Mouse (Mus musculus) kidney, embryonic 14.5 days (tissue): Measurements from ENCODE around the gene Gstm6. TPM values are rescaled to one million over a fixed set of nuclear protein-coding genes. Genes with fewer than 3 reads are reported as not detected.
"Not testable (repeated sequence)": the region's sequence is repeated elsewhere in the genome, so short reads cannot be mapped to it uniquely, and the experiment has no call there.

Experiments used
- ATAC-seq: fragments of 200-750 bp; cut with Nextera tagmentation; 2 replicates; pipeline ENCODE4 v1.8.0; 2017; ENCODE audit warnings: moderate number of reproducible peaks, mild to moderate bottlenecking, moderate TSS enrichment, moderate library complexity; ENCODE audit not compliant: low FRiP score, low TSS enrichment
- H3K27ac ChIP-seq: fragments of 300-500 bp; sonication (generic); 2 replicates; pipeline ENCODE4 v1.5.1; 2014; ENCODE audit warnings: low read depth, mild to moderate bottlenecking, low read length, moderate library complexity, mixed read lengths
- H3K27me3 ChIP-seq: fragments of 300-500 bp; sonication (generic); 2 replicates; pipeline ENCODE4 v1.6.1; 2014; ENCODE audit warnings: mild to moderate bottlenecking, low read length; ENCODE audit not compliant: control insufficient read depth, insufficient read depth
- H3K36me3 ChIP-seq: fragments of 300-500 bp; sonication (generic); 2 replicates; pipeline ENCODE4 v1.6.1; 2014; ENCODE audit warnings: low read length, mixed read lengths; ENCODE audit not compliant: control insufficient read depth, insufficient read depth
- H3K4me1 ChIP-seq: fragments of 300-500 bp; sonication (generic); 2 replicates; pipeline ENCODE4 v1.6.1; 2014; ENCODE audit warnings: low read length, mixed read lengths; ENCODE audit not compliant: control insufficient read depth, insufficient read depth
- H3K4me2 ChIP-seq: fragments of 300-500 bp; sonication (generic); replicated peaks from 2 replicates; pipeline ENCODE4 v1.6.1; 2014; ENCODE audit warnings: low read depth, mild to moderate bottlenecking, low read length
- H3K4me3 ChIP-seq: fragments of 300-500 bp; sonication (generic); 2 replicates; pipeline ENCODE4 v1.5.1; 2014; ENCODE audit warnings: mild to moderate bottlenecking, low read length
- H3K9ac ChIP-seq: fragments of 300-500 bp; sonication (generic); 2 replicates; pipeline ENCODE4 v1.6.1; 2014; ENCODE audit warnings: low read depth, mild to moderate bottlenecking, low read length, moderate library complexity
- H3K9me3 ChIP-seq: fragments of 300-500 bp; sonication (generic); 2 replicates; pipeline ENCODE4 v1.6.1; 2016; ENCODE audit warnings: low read length; ENCODE audit not compliant: control insufficient read depth
- WGBS: fragments of 180-500 bp; shearing (Covaris S2); extraction: QIAGEN DNeasy Blood & Tissue Kit; methylation state at CpG from one replicate; pipeline ENCODE4 v1.1.7; 2014; 5-methylcytosine and 5-hydroxymethylcytosine counted together
- polyA plus RNA-seq: library from polyadenylated mRNA; unstranded; fragments of >200 nt; fragmentation: Nextera tagmentation; extraction: Ambion mirVana; gene quantifications from 2 replicates; pipeline ENCODE4 v1.2.1, GENCODE M21; 2014

The Gstm6 gene
- polyA plus RNA-seq, 1 experiment from 2014 or later, result 5.7 TPM

- Histone ChIP-seq H3K27ac (no peak overlapping the region), H3K9ac (no peak overlapping the region), H3K4me2 (no peak overlapping the region), H3K4me1 (peaks cover 5% of the 10 kb centered on the region; the same call in 1 of the 2 replicates), H3K36me3 (no peaks in the 10 kb centered on the region), H3K27me3 (no peaks in the 10 kb centered on the region), H3K4me3 (no peak overlapping the region), H3K9me3 (no peaks in the 10 kb centered on the region)
- ATAC-seq, result peak; percentile 41
- WGBS, result 17% methylated on average over 6 of the region's 6 CpGs
These were observed 9.8 kb upstream of the Gstm6 start for GRCm38 (mm10) chr3:107953328-107953755.

GRCm38 (mm10) chr3:107950531-107950930, 7.0 kb upstream of the Gstm6 start:
- H3K9me3 ChIP-seq, result no peaks in the 10 kb centered on the region
- ATAC-seq, result no peak
- WGBS, result 89% methylated on average over 11 of the region's 11 CpGs
- H3K4me1 ChIP-seq, result peaks cover 5% of the 10 kb centered on the region; the same call in 1 of the 2 replicates
- no peak overlapping the region for H3K4me2 ChIP-seq
- no peak overlapping the region for H3K27ac ChIP-seq
- H3K4me3 ChIP-seq, result no peak overlapping the region
- H3K9ac ChIP-seq, result no peak overlapping the region
- no peaks in the 10 kb centered on the region for H3K36me3 ChIP-seq
- H3K27me3 ChIP-seq, result no peaks in the 10 kb centered on the region

DNA sequence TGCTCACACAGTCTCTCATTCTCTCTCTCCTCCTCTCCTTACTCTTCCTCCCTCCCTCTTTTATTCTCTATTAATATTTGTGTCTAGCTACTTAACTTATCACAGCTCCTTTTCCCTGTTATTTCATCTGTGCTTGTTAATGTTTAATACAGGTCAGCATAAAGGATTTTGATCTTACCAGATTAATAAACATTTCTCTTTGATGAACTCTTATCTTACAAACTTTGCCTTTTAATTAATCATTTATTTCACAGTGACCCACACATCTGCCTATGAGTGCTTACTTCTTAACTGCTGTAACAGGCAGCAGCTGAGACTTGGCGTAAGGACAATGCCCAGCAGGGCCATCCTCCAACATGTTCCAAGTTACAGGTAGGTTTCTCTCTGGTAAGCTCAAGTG, 5.9 kb upstream of the Gstm6 start:
- H3K4me1 ChIP-seq, result not testable (repeated sequence)

DNA sequence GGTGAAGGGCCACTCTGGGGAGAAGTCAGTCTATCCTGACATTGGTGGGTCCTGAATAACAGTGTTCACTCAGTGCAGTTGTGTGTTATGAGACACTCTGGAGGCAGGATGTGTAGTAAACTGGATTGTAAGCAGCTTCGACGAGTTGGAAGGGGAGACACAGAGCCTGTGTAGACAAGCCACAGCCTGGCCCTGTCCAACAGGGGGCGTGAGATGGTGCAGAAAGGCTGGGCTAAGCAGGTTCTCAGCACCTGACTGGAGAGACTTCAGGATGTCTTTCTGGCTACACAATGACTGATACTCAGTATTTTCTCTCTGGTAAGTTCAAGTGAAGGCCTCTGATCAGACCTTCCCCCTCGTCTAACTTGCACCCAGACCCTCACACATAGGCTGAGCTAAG, 2.2 kb upstream of the Gstm6 start:
- WGBS, result 66% methylated on average over 4 of the region's 4 CpGs
- Histone ChIP-seq H3K9ac (no peak overlapping the region), H3K36me3 (no peaks in the 10 kb centered on the region), H3K9me3 (no peaks in the 10 kb centered on the region), H3K4me3 (no peak overlapping the region), H3K27me3 (no peaks in the 10 kb centered on the region), H3K4me1 (peaks cover 7% of the 10 kb centered on the region), H3K4me2 (no peak overlapping the region), H3K27ac (no peak overlapping the region)
- ATAC-seq, result no peak

More for the DNA sequence above, 5.9 kb upstream of the Gstm6 start:
- not testable (repeated sequence) for H3K9ac ChIP-seq, H3K9me3 ChIP-seq, H3K27me3 ChIP-seq, ATAC-seq, H3K27ac ChIP-seq, H3K36me3 ChIP-seq, H3K4me3 ChIP-seq, H3K4me2 ChIP-seq
- 92% methylated on average over 1 of the region's 1 CpGs for WGBS

DNA sequence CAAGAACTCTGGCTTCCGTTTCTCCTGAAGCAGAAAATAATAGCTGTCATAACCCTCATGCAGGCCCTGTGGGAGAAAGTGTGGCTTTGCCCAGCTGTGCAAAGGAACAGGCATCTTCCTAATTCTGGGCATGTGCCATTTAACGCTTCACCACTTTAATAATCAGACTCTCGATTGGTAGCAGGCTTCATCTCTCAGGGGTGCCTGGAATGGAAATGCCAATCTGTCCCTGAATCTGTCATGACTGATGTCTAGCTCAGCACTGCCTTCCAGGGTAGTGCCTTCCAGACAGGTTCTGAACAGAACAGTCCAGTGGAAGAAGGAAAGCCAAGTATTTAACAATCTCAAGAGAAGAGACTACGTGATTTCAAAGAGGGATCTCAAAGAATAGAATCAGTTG, 2.3 kb downstream of the Gstm6 start:
- Histone ChIP-seq H3K4me1 (peaks cover 7% of the 10 kb centered on the region), H3K27me3 (no peaks in the 10 kb centered on the region), H3K4me3 (no peak overlapping the region), H3K9me3 (no peaks in the 10 kb centered on the region), H3K4me2 (no peak overlapping the region), H3K36me3 (no peaks in the 10 kb centered on the region), H3K9ac (no peak overlapping the region), H3K27ac (no peak overlapping the region)
- 75% methylated on average over 4 of the region's 4 CpGs for WGBS
- no peak for ATAC-seq

DNA sequence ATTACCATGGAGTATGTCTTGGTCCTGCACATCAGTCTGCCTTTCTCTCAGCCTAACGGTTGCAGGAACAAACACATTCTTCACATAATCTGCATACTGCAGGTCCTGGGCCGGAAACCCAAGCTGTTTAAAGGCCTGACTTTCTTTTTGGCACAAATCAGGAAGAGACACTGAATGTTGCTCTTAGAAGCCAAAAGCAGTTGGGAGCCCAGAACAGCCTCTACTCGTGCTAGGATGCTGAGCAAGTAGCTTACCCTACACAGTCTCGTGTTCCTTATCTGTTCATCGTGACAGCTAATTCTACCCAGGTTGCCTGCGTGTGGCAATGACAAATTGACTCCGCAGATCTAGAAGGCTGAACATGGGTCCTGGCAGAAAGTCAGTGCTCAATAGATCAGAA, 3.0 kb downstream of the Gstm6 start:
- no peak overlapping the region for H3K27ac ChIP-seq
- peaks cover 7% of the 10 kb centered on the region for H3K4me1 ChIP-seq
- H3K9me3 ChIP-seq, result no peaks in the 10 kb centered on the region
- ATAC-seq, result no peak
- H3K9ac ChIP-seq, result no peak overlapping the region
- no peak overlapping the region for H3K4me2 ChIP-seq
- no peak overlapping the region for H3K4me3 ChIP-seq
- no peaks in the 10 kb centered on the region for H3K27me3 ChIP-seq
- H3K36me3 ChIP-seq, result no peaks in the 10 kb centered on the region
- WGBS, result 79% methylated on average over 7 of the region's 7 CpGs

DNA sequence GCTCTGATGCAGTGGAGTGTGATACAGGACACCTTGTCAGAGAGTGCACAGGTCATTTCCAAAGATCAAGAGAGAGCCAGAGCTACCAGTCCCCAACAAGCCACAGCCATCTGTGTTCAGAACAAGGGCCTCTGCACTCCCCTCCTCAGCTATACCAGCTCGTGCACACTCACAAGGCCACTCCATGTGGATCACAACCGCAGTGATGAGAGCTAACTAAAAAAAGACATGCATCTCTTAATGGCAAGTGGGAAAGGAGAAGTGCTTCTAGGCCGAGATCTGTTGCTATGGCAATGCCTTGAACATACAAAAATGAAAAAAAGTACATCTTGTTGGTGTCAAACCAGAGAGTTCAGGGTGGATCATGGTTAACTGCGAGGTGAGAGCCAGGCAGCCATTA, 3.7 kb downstream of the Gstm6 start:
- no peak for ATAC-seq
- peaks cover 7% of the 10 kb centered on the region for H3K4me1 ChIP-seq
- H3K9me3 ChIP-seq, result no peaks in the 10 kb centered on the region
- H3K4me3 ChIP-seq, result no peak overlapping the region
- 82% methylated on average over 4 of the region's 4 CpGs for WGBS
- H3K9ac ChIP-seq, result no peak overlapping the region
- no peak overlapping the region for H3K4me2 ChIP-seq
- no peaks in the 10 kb centered on the region for H3K27me3 ChIP-seq
- no peaks in the 10 kb centered on the region for H3K36me3 ChIP-seq
- H3K27ac ChIP-seq, result no peak overlapping the region

GRCm38 (mm10) chr3:107939403-107939802, 4.1 kb downstream of the Gstm6 start:
- peaks cover 7% of the 10 kb centered on the region for H3K4me1 ChIP-seq
- WGBS, result 41% methylated on average over 3 of the region's 3 CpGs
- H3K36me3 ChIP-seq, result no peaks in the 10 kb centered on the region
- no peak overlapping the region for H3K9ac ChIP-seq
- no peaks in the 10 kb centered on the region for H3K9me3 ChIP-seq
- H3K4me2 ChIP-seq, result no peak overlapping the region
- peak; percentile 20; the same call in 1 of the 2 replicates for ATAC-seq
- no peak overlapping the region for H3K27ac ChIP-seq
- H3K27me3 ChIP-seq, result no peaks in the 10 kb centered on the region
- H3K4me3 ChIP-seq, result no peak overlapping the region

GRCm38 (mm10) chr3:107935888-107936287, 7.7 kb downstream of the Gstm6 start:
- Histone ChIP-seq H3K4me1 (no peaks in the 10 kb centered on the region), H3K36me3 (no peaks in the 10 kb centered on the region), H3K27ac (no peak overlapping the region), H3K4me3 (no peak overlapping the region), H3K27me3 (no peaks in the 10 kb centered on the region), H3K9ac (no peak overlapping the region), H3K4me2 (no peak overlapping the region), H3K9me3 (no peaks in the 10 kb centered on the region)
- WGBS, result 63% methylated on average over 3 of the region's 3 CpGs
- no peak for ATAC-seq
